Mouse (Mus musculus): ENCODE measurements around the gene Asna1. TPM values are rescaled to one million over a fixed set of nuclear protein-coding genes. Genes with fewer than 3 reads are reported as not detected.

The Asna1 gene
- polyA plus RNA-seq (2014; fragmentation: Illumina TruSeq; extraction: RNeasy Lipid Tissue Mini Kit (QIAGEN cat#74804); ENCODE audit: low read depth, low replicate concordance), result 11.1 TPM

DNA sequence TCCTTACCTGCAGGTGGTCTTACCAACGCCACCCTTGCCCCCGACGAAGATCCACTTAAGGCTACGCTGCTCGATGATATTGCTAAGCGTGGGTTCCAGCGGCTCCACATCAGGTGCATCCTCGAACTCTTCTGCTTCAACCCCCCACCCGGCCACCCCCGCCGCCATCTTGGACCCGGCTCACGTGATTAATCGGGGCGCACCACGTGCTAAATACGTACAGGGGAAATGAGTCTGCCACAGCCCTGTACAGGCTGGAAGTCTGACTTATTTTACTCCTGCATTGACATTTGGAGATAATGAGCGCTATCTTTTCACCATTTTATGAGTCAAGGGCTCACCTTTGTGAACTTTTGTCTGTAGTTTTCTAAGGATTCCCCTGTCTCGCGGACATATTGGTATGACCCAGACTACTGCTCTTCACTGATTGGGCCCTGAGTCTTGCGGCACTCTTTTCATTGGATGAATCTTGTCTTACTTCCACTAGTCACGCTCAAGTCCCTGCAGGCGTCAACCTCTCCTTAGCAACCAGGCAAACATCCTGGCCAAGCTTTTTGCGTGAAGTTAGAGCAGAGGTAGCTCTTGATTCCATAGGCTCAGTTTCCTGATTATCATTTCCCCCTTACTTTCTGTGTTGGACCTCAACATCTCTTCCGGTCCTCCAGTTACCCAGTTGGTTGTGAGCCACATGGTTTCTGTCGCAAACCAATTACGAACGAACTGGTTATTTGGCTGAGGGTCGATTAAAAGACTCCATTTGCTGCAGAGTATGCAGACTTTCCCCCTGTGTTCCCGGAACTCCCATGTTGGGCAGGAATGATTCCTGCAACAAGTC lies at the start of gene Asna1:
Asna1 (minus strand) TSS at position 184 of the 835 bp plus-strand sequence.

DNA sequence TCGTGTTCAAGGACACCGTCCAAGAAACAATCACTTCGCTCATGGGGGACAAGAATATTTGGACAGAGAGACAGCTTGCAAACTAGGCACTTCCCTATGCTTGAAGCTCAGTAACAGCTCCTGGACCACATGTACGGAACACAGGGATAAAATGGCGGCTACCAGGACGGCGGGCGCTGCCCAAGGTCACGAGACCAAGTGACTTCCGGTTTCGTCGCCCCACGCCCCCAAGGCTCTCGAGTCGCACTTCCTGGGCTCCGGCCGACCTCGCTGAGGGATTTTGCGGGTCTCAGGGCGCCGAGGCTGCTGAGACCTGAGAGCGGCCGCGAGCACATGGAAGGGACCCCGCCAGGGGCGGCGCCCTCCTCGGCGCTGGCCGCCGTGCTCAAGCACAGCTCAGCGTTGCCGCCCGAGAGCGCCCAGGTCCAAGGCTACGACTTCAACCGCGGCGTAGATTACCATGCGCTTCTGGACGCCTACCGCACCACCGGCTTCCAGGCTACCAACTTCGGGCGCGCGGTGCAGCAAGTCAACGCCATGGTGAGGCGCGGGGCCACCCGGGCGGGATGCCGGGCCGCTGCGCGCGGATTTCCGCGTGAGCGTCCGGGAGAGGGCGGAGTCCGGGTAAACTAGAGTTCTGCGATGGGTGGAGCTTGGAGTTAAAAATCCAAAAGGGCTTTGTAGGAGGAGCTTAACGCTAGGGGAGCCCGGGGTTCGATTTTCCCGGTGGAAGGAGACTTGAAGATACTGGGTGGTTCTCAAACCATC lies 46.6 kb upstream of the Asna1 start, which contains the start of gene Dhps:
Dhps (plus strand) TSS at position 244 of the 768 bp plus-strand sequence.

DNA sequence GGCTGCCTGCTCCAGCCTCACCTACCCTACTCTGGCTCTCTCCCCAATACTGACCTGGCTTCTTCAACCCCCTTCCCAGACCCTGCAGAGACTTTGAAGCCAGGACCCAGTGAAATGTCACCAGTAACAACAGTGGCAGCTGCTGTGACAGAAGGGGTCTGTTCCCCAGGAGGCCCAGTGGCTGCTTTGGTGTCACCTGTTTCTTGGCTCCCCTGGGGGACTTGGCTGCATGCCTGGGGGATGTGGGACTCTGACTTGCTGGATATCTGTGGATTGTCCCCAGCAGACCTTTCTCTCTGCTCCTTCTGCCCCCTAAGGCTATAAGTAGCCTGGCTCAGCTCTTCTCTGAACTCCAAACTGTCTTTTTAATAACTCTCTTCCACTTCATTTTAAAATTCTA lies 42.9 kb upstream of the Asna1 start, which contains the start of gene Gm5741:
Gm5741 (minus strand) TSS at position 1 of the 400 bp plus-strand sequence.

DNA sequence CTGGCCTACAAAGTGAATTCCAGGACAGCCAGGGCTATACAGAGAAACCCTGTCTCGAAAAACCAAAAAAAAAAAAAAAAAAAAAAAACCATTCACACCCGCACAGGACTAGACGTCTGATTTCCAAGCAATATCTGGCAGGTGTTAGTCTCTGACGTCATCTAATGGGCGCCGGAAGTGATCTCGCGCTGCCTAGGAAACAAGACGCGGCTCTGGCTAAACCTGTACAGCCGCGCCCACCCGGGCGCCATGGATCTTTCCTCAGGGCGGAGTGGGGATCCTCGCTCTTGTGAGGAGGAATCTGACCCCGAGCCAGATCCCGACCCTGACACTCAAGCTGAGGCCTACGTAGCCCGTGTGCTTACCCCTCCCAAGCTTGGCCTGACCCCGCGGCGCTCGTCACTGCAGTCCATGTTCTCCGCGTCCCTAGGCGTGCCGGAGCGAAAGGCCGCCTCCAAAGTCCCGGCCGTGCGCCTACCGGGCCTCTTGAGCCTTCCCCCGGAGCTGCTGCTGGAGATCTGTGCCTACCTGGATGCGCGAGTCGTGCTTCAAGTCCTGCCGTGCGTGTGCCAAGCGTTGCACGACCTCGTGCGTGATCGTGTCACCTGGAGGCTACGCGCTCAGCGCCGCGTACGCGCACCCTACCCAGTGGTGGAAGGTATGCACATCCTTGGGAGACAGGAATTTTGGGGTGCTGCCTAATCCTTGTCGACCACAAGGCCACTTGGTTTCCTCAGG lies 35.0 kb upstream of the Asna1 start, which contains the start of gene Fbxw9:
Fbxw9 (plus strand) TSS at position 177 of the 738 bp plus-strand sequence.

DNA sequence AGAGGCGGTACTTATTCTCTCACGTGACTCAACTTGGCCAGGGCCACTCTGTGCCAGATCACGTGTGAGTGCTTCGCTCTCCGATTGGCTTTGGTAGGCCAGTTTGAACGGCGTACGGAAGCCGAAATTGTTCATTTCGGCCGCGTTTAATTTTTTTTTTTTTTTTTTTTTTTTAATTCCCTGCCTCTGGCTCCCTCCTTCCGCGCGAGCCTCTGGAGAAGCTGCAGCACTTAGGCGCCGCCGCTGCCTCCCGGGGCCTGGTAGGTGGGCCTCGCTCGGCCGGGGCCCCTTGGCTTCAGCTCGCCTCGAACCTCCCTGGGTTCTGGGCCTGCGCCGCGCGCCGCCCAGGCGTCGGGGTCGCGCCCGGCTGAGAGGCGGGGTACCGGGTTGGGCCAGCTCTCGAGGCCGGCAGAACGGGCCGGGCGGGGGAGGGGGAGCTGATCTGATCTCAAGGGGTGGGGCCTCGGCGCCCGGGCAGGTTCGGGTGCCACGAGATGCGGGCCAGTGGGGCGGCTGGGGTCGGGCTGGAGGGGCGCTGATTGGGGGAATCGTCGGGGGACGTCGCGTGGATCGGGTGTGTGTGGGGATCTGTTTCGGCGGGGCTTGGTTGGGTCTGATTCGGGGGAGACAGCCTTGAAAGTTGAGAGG lies 11.8 kb upstream of the Asna1 start, which contains the start of gene Tnpo2:
Tnpo2 (plus strand) TSS at position 198 of the 648 bp plus-strand sequence.

DNA sequence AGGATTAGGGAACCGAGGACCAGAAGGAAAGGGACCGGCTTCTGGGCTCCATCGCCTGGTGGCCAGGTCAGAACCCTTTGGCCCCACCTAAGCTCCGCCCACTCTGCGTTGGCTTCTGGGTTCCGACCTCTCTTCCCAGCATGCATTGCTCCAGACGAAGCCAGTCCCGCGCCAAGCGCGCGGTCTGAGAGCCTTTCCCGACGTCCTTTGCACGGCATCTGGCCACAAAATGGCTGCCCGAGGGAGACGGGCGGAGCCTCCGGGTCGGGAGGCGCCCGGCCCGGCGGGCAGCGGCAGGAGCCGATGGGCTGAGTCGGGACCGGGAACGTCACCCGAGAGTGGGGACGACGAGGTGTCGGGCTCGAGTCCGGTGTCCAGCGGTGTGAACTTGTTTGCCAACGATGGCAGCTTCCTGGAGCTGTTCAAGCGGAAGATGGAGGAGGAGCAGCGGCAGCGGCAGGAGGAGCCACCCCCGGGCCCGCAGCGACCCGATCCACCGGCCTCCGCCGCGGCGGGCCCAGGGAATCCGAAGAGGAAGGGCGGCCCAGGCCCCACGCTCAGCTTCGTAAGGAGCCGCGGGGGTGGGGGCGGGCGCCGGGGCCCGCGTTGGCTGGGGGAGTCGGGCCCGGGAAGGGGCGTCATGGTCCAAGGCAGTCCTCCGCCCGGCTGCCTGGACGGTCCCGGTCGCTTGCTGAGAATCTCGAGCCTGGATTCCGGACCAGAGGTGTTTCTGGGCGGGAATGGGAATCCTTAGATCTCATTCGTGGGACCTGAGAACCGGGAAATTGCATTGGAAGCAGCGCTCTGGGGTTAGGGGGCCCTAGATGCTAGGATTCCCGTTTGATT lies 1.8 kb upstream of the Asna1 start, which contains the start of gene Trir:
Trir (plus strand) TSS at position 154 of the 846 bp plus-strand sequence.

DNA sequence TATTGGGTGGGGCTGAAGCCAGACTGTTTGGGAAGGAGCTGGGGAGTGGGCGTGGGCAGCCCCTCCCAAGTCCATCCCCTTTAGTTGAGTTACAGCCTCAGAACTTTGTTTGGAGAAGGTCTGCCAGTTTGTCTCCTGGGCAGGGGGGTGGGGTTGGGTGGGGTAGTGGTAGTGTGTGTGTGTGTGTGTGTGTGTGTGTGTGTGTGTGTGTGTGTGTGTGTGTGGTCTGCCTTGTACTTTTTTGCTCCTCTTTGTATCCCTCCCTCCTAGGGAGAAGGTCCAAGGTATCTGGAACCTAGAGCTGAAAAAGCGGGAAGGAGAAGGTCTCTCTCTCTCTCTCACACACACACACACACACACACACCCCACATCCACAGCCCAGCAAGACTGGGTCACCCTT lies 10.7 kb downstream of the Asna1 start, which contains the start of gene Best2:
Best2 (minus strand) TSS at position 101 of the 400 bp plus-strand sequence.

DNA sequence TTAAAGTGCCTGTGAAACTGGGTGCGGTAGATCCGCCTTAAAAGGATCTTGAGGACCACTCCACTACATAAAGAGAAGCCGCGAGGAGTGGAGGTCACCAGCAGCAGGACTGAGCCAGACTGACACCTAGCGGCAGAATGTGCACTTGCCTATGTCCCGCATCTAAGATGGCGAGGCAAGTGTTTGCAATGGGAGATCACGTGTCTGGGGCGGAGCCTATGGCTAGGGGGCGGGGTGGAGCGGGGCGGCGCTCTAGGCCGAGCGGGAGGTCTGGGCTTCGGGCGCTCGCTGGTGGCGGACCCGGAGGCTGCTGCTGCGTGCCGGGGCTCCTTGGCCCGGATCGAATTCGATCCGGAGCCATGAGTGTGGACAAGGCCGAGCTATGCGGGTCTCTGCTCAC lies 34.7 kb downstream of the Asna1 start, which contains the start of gene Hook2:
Hook2 (plus strand) TSS at position 255 of the 400 bp plus-strand sequence.

DNA sequence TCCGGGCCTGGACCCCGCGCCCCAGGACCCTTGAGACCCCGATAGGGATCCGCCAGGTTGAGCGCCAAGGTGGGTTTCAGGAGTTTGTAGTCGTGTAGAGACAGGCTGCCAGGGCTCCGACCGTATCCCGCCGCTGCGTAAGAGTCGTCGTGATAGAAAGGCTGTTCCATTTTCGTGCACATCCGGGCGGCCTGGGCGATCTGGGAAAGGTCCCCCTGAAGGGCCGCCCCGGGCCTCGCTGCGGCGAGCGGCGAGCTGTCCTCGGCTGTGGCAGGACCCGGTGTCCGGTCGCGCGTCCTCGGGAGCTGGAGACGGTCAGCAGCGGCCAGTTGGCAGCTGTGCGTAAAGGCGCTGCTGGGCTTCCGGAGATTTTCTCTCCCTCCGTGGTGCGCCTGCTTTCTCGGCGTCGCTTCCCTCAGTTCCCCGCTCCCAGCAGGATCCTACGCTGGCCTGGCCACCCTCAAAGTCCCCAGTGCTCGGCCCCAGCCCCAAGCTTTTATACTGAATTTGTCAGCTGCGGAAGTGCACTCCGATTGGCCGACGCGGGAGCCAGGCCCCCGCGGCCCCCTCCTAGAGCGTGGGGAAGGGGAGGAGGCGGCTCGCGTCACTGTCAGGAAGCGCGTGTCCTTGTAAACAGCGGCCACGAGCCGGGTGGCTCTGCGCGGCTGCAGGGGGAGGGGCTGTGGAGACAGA lies 46.7 kb downstream of the Asna1 start, which contains the start of gene Junb:
Junb (minus strand) TSS at position 471 of the 693 bp plus-strand sequence.

DNA sequence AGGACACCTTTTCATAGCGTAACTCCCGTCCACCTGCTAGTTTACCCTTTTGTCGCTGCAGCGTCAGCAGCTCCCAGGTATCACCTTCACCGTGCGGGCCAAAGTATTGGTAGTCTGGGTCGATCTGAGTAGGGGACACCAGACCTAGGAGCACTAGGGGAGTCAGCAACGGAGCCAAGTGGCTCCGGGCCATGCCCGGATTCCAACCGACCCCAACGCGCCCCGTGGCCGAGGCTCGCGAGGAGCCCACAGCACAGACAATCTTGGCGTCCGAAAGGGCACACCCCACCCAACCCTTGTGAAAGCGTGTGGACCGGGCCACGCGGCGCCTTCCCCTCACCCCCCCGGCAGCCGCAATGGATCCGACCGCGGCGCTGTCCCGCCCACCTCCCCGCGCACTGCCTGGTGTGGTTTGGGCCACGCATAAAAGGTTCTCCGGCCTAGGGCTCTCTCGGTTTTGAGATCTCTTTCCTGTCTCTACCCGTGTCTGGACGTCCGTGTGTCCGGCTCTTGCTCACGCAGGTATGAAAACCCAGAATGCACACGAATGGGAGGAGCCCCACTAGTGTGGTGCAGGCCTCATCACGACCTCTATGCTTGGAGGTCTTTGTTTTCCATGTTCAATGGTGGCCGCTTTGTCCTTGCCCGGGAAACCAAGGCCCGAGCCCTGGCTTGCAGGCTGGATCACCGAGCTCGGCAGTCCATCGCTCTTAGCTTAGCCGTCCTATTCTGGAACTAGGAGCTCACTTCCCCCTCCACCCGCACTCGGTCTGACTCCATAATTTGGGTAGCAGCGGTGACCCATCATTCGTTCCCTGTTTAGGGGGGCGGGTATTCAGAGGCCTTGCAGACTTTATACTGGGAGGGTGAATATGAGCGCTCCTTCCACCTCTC lies 55.6 kb downstream of the Asna1 start, which contains the start of the genes Gm49661, Prdx2 and Rnaseh2a:
Gm49661 (minus strand) TSS at position 193 of the 894 bp plus-strand sequence.
Prdx2 (plus strand) TSS at position 347 of the 894 bp plus-strand sequence.
Rnaseh2a (minus strand) TSS at position 527 of the 894 bp plus-strand sequence.

Other genes starting within 250 kb of the Asna1 start
- 19.0 TPM for gene Nfix, start 224.9 kb downstream of the Asna1 start, polyA plus RNA-seq (2014; fragmentation: Illumina TruSeq; extraction: RNeasy Lipid Tissue Mini Kit (QIAGEN cat#74804); ENCODE audit: low read depth, low replicate concordance)
- gene Dand5, start 202.5 kb downstream of the Asna1 start, polyA plus RNA-seq (2014; fragmentation: Illumina TruSeq; extraction: RNeasy Lipid Tissue Mini Kit (QIAGEN cat#74804); ENCODE audit: low read depth, low replicate concordance), result 1.5 TPM
- 0.66 TPM for gene Gadd45gip1, start 193.8 kb downstream of the Asna1 start, polyA plus RNA-seq (2014; fragmentation: Illumina TruSeq; extraction: RNeasy Lipid Tissue Mini Kit (QIAGEN cat#74804); ENCODE audit: low read depth, low replicate concordance)
- gene Rad23a, start 184.6 kb downstream of the Asna1 start, polyA plus RNA-seq (2014; fragmentation: Illumina TruSeq; extraction: RNeasy Lipid Tissue Mini Kit (QIAGEN cat#74804); ENCODE audit: low read depth, low replicate concordance), result 3.5 TPM
- gene Calr, start 178.3 kb downstream of the Asna1 start, polyA plus RNA-seq (2014; fragmentation: Illumina TruSeq; extraction: RNeasy Lipid Tissue Mini Kit (QIAGEN cat#74804); ENCODE audit: low read depth, low replicate concordance), result 491 TPM
- gene Farsa, start 168.3 kb downstream of the Asna1 start, polyA plus RNA-seq (2014; fragmentation: Illumina TruSeq; extraction: RNeasy Lipid Tissue Mini Kit (QIAGEN cat#74804); ENCODE audit: low read depth, low replicate concordance), result 4.9 TPM
- 9.3 TPM for gene Syce2, start 153.2 kb downstream of the Asna1 start, polyA plus RNA-seq (2014; fragmentation: Illumina TruSeq; extraction: RNeasy Lipid Tissue Mini Kit (QIAGEN cat#74804); ENCODE audit: low read depth, low replicate concordance)
- gene Gcdh, start 131.4 kb downstream of the Asna1 start, polyA plus RNA-seq (2014; fragmentation: Illumina TruSeq; extraction: RNeasy Lipid Tissue Mini Kit (QIAGEN cat#74804); ENCODE audit: low read depth, low replicate concordance), result 36.1 TPM
- 0.38 TPM for gene Klf1, start 123.4 kb downstream of the Asna1 start, polyA plus RNA-seq (2014; fragmentation: Illumina TruSeq; extraction: RNeasy Lipid Tissue Mini Kit (QIAGEN cat#74804); ENCODE audit: low read depth, low replicate concordance)
- gene Dnase2a, start 116.7 kb downstream of the Asna1 start, polyA plus RNA-seq (2014; fragmentation: Illumina TruSeq; extraction: RNeasy Lipid Tissue Mini Kit (QIAGEN cat#74804); ENCODE audit: low read depth, low replicate concordance), result 11.0 TPM
- gene Mast1, start 87.9 kb downstream of the Asna1 start, polyA plus RNA-seq (2014; fragmentation: Illumina TruSeq; extraction: RNeasy Lipid Tissue Mini Kit (QIAGEN cat#74804); ENCODE audit: low read depth, low replicate concordance), result not detected
- gene Rtbdn, start 78.3 kb downstream of the Asna1 start, polyA plus RNA-seq (2014; fragmentation: Illumina TruSeq; extraction: RNeasy Lipid Tissue Mini Kit (QIAGEN cat#74804); ENCODE audit: low read depth, low replicate concordance), result not detected
- not detected for gene Gm49661, start 55.8 kb downstream of the Asna1 start, polyA plus RNA-seq (2014; fragmentation: Illumina TruSeq; extraction: RNeasy Lipid Tissue Mini Kit (QIAGEN cat#74804); ENCODE audit: low read depth, low replicate concordance)
- gene Prdx2, start 55.7 kb downstream of the Asna1 start, polyA plus RNA-seq (2014; fragmentation: Illumina TruSeq; extraction: RNeasy Lipid Tissue Mini Kit (QIAGEN cat#74804); ENCODE audit: low read depth, low replicate concordance), result 27.1 TPM
- 2.4 TPM for gene Rnaseh2a, start 55.5 kb downstream of the Asna1 start, polyA plus RNA-seq (2014; fragmentation: Illumina TruSeq; extraction: RNeasy Lipid Tissue Mini Kit (QIAGEN cat#74804); ENCODE audit: low read depth, low replicate concordance)
- 1.7 TPM for gene Junb, start 46.6 kb downstream of the Asna1 start, polyA plus RNA-seq (2014; fragmentation: Illumina TruSeq; extraction: RNeasy Lipid Tissue Mini Kit (QIAGEN cat#74804); ENCODE audit: low read depth, low replicate concordance)
- 26.9 TPM for gene Hook2, start 34.7 kb downstream of the Asna1 start, polyA plus RNA-seq (2014; fragmentation: Illumina TruSeq; extraction: RNeasy Lipid Tissue Mini Kit (QIAGEN cat#74804); ENCODE audit: low read depth, low replicate concordance)
- 3.1 TPM for gene Best2, start 10.8 kb downstream of the Asna1 start, polyA plus RNA-seq (2014; fragmentation: Illumina TruSeq; extraction: RNeasy Lipid Tissue Mini Kit (QIAGEN cat#74804); ENCODE audit: low read depth, low replicate concordance)
- gene Trir, start 1.5 kb upstream of the Asna1 start, polyA plus RNA-seq (2014; fragmentation: Illumina TruSeq; extraction: RNeasy Lipid Tissue Mini Kit (QIAGEN cat#74804); ENCODE audit: low read depth, low replicate concordance), result 13.3 TPM
- 12.3 TPM for gene Tnpo2, start 11.6 kb upstream of the Asna1 start, polyA plus RNA-seq (2014; fragmentation: Illumina TruSeq; extraction: RNeasy Lipid Tissue Mini Kit (QIAGEN cat#74804); ENCODE audit: low read depth, low replicate concordance)
- 2.6 TPM for gene Fbxw9, start 34.8 kb upstream of the Asna1 start, polyA plus RNA-seq (2014; fragmentation: Illumina TruSeq; extraction: RNeasy Lipid Tissue Mini Kit (QIAGEN cat#74804); ENCODE audit: low read depth, low replicate concordance)
- not detected for gene Gm5741, start 42.7 kb upstream of the Asna1 start, polyA plus RNA-seq (2014; fragmentation: Illumina TruSeq; extraction: RNeasy Lipid Tissue Mini Kit (QIAGEN cat#74804); ENCODE audit: low read depth, low replicate concordance)
- 23.2 TPM for gene Dhps, start 46.5 kb upstream of the Asna1 start, polyA plus RNA-seq (2014; fragmentation: Illumina TruSeq; extraction: RNeasy Lipid Tissue Mini Kit (QIAGEN cat#74804); ENCODE audit: low read depth, low replicate concordance)
- gene Wdr83os, start 55.5 kb upstream of the Asna1 start, polyA plus RNA-seq (2014; fragmentation: Illumina TruSeq; extraction: RNeasy Lipid Tissue Mini Kit (QIAGEN cat#74804); ENCODE audit: low read depth, low replicate concordance), result 5.8 TPM
- 2.8 TPM for gene Wdr83, start 56.0 kb upstream of the Asna1 start, polyA plus RNA-seq (2014; fragmentation: Illumina TruSeq; extraction: RNeasy Lipid Tissue Mini Kit (QIAGEN cat#74804); ENCODE audit: low read depth, low replicate concordance)
- 9.3 TPM for gene Man2b1, start 58.0 kb upstream of the Asna1 start, polyA plus RNA-seq (2014; fragmentation: Illumina TruSeq; extraction: RNeasy Lipid Tissue Mini Kit (QIAGEN cat#74804); ENCODE audit: low read depth, low replicate concordance)
- 6.6 TPM for gene Zfp791, start 97.8 kb upstream of the Asna1 start, polyA plus RNA-seq (2014; fragmentation: Illumina TruSeq; extraction: RNeasy Lipid Tissue Mini Kit (QIAGEN cat#74804); ENCODE audit: low read depth, low replicate concordance)
- not detected for gene Cks1brt, start 126.6 kb upstream of the Asna1 start, polyA plus RNA-seq (2014; fragmentation: Illumina TruSeq; extraction: RNeasy Lipid Tissue Mini Kit (QIAGEN cat#74804); ENCODE audit: low read depth, low replicate concordance)
- not detected for gene Olfr371, start 200.7 kb upstream of the Asna1 start, polyA plus RNA-seq (2014; fragmentation: Illumina TruSeq; extraction: RNeasy Lipid Tissue Mini Kit (QIAGEN cat#74804); ENCODE audit: low read depth, low replicate concordance)

Data from sigmoid colon, adult 10 weeks (tissue).